Mouse (Mus musculus) testis, adult 2 months (tissue): ENCODE measurements at regions not wholly inside any gene's neighbourhood (a gene's known extent, or its start where the extent isn't known, plus 50 kb on each side); places are given as distances from the start of the nearest gene placed in this dataset.

Experiments
- CTCF ChIP-seq: fragments of 200-500 bp; IDR thresholded peaks from 2 replicates; pipeline ENCODE4 v1.5.1; 2012; ENCODE audit warnings: low read depth, mild to moderate bottlenecking, inconsistent platforms, low read length, moderate library complexity; ENCODE audit not compliant: control insufficient read depth, insufficient read depth, insufficient replicate concordance
- POLR2A ChIP-seq: fragments of 200-500 bp; IDR thresholded peaks from 2 replicates; pipeline ENCODE4 v1.6.1; 2012; ENCODE audit warnings: low read depth, mild to moderate bottlenecking, inconsistent platforms, low read length, moderate library complexity; ENCODE audit not compliant: control insufficient read depth

DNA sequence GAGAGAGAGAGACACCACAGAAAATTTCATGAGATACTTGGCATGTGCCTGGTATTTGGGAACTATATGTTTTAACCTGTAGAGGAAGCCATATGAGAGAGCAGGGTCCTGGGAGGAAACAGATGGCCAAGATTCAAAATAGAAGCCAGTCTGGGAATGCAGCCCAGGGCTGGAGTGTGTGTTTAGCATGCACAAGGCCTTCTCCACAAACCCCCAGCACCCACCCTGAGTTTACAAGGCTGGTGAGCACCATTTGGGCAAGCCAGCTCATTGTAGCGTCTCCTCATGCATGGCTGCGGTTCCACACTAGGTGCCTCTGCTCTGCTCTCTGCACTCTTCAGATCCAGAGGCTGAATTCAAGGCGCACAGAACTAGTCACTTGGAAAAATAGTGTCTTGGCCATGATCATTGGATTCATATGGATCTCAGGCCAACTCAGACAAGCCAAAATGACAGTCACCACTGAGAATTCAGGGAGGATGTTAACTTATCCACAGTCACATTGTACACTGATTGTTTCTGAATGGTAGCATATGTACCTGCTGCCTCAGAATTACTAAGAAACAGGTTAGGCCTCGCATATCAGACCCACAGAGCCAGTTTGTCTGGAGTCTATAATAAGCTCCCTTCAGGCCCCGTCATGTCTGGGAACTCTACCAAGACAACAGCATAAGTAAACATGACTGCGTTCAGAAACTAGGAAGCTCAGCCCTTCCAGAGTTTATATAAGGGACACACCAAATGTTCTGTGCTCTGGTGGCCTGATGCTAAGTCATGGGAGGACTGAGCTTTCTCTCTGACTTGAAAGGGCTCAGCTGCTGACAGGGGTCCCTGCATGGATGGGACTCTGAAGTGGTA lies 63.5 kb upstream of the Sorl1 start:
- TF ChIP-seq CTCF (no peak), POLR2A (no peak)
